Mouse (Mus musculus) midbrain, postnatal 0 days (tissue): ENCODE data around the gene Gm42791. TPM values are rescaled to one million over a fixed set of nuclear protein-coding genes. Genes with fewer than 3 reads are reported as not detected.

Experiments used
- ATAC-seq: fragments of 200-750 bp; cut with Nextera tagmentation; 2 replicates; pipeline ENCODE4 v1.8.0; 2017; ENCODE audit warnings: moderate number of reproducible peaks, mild to moderate bottlenecking, moderate TSS enrichment, moderate library complexity; ENCODE audit not compliant: low FRiP score
- DNase-seq: peaks from one replicate; pipeline ENCODE4 v3.0.0-alpha.2; 2015; ENCODE audit warnings: low spot score
- H3K27ac ChIP-seq: fragments of 300-500 bp; sonication (generic); 2 replicates; pipeline ENCODE4 v1.5.1; 2014; ENCODE audit warnings: low read depth, mild to moderate bottlenecking, low read length, mixed read lengths
- H3K27me3 ChIP-seq: fragments of 300-500 bp; sonication (generic); 2 replicates; pipeline ENCODE4 v1.6.1; 2014; ENCODE audit warnings: low read length, control low read depth, mixed read lengths; ENCODE audit not compliant: insufficient read depth
- H3K36me3 ChIP-seq: fragments of 300-500 bp; sonication (generic); 2 replicates; pipeline ENCODE4 v1.6.1; 2014; ENCODE audit warnings: low read length, control low read depth, mixed read lengths; ENCODE audit not compliant: insufficient read depth
- H3K4me1 ChIP-seq: fragments of 300-500 bp; sonication (generic); 2 replicates; pipeline ENCODE4 v1.6.1; 2014; ENCODE audit warnings: mild to moderate bottlenecking, control low read depth, antibody characterized with exemption, low read length, mixed read lengths; ENCODE audit not compliant: insufficient read depth
- H3K4me2 ChIP-seq: fragments of 300-500 bp; sonication (generic); 2 replicates; pipeline ENCODE4 v1.6.1; 2014; ENCODE audit warnings: low read depth, mild to moderate bottlenecking, low read length, mixed read lengths; ENCODE audit not compliant: poor library complexity, severe bottlenecking
- H3K4me3 ChIP-seq: fragments of 300-500 bp; sonication (generic); 2 replicates; pipeline ENCODE4 v1.5.1; 2014; ENCODE audit warnings: low read depth, mild to moderate bottlenecking, low read length, moderate library complexity
- H3K9ac ChIP-seq: fragments of 300-500 bp; sonication (generic); replicated peaks from 2 replicates; pipeline ENCODE4 v1.6.1; 2014; ENCODE audit warnings: mild to moderate bottlenecking, low read length, moderate library complexity, mixed read lengths; ENCODE audit not compliant: poor library complexity, severe bottlenecking
- H3K9me3 ChIP-seq: fragments of 300-500 bp; sonication (generic); 2 replicates; pipeline ENCODE4 v1.6.1; 2016; ENCODE audit warnings: low read length, control low read depth
- CTCF ChIP-seq: IDR thresholded peaks from 2 replicates; pipeline ENCODE4 v1.5.1; 2016; ENCODE audit warnings: antibody characterized with exemption, mild to moderate bottlenecking
- WGBS: fragments of 180-500 bp; shearing (Covaris S2); extraction: QIAGEN DNeasy Blood & Tissue Kit; methylation state at CpG from one replicate; pipeline ENCODE4 v1.1.7; 2014; 5-methylcytosine and 5-hydroxymethylcytosine counted together
- polyA plus RNA-seq: library from polyadenylated mRNA; unstranded; fragments of >200 nt; fragmentation: Nextera tagmentation; extraction: Ambion mirVana; gene quantifications from 2 replicates; pipeline ENCODE4 v1.2.1, GENCODE M21; 2015
- total RNA-seq: library from RNA; depleted of rRNA; stranded (reverse); fragments of >200 nt; gene quantifications from 2 replicates; pipeline ENCODE4 v1.2.3, GENCODE M21; 2014

The Gm42791 gene
- total and polyA plus RNA-seq, 2 experiments from 2014 or later = 3.1 TPM; not detected in 1

DNA sequence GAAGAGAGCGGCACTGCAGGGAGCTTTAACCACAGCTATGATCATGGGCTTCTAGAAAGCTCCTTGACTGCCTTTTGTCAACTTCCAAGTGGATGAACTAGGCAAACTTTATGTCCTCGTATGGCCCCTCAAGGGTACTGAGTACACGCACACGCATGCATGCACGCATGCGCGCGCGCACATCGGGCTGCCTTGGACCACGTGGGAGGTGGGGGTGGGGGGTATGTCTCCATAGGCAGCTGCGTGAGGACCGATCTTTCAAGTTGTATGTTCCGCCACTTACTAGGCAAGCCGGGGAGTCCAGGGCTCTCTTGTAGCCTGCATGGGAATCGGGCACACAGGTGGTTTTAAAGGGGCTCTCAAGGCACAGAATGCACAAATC lies 25.7 kb upstream of the Gm42791 start:
- no peaks in the 10 kb centered on the region for H3K27me3 ChIP-seq
- no peak overlapping the region for H3K27ac ChIP-seq
- WGBS = 74% methylated on average over 16 of the region's 16 CpGs
- H3K36me3 ChIP-seq = no peaks in the 10 kb centered on the region
- TF ChIP-seq CTCF = no peak
- ATAC-seq = no peak
- no peaks in the 10 kb centered on the region for H3K4me1 ChIP-seq
- no peaks in the 10 kb centered on the region for H3K9me3 ChIP-seq
- no peak overlapping the region for H3K9ac ChIP-seq
- DNase-seq = no peak
- H3K4me2 ChIP-seq = peak overlapping the region; percentile 15; the same call in 1 of the 2 replicates
- no peak overlapping the region for H3K4me3 ChIP-seq

DNA sequence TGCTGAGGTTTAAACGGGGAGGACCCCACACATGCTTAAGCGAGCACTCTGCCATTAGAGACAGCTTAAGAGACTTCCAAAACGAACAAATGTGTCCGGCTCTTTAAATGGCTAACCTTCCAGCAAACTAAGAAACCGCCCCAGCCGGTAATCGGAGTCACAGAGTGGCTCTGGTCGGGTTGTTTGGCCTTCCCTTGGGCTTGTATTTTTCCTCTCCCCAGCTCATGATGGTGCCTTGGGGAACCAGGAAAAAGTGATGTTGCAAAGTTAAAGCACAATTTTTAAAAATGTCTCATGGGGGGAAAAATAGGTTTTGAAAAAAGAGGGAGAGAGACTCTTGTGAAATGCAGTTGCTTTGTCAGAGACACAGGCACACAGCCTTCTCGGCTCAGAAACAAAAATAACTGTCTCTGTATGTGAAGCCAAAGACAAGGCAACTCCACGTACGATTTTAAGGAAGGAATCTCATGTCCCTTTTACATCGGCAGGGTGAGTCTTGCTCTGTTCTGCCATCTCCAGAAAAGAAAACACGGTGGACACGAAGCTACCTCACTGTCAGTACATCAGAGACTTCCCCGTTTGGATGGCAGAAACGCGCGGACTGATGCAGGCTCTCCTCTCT lies 25.2 kb upstream of the Gm42791 start:
- Histone ChIP-seq H3K9me3 (no peaks in the 10 kb centered on the region), H3K27ac (no peak overlapping the region), H3K4me1 (no peaks in the 10 kb centered on the region), H3K9ac (no peak overlapping the region), H3K4me3 (no peak overlapping the region), H3K27me3 (no peaks in the 10 kb centered on the region), H3K36me3 (no peaks in the 10 kb centered on the region), H3K4me2 (peak overlapping the region; percentile 15; the same call in 1 of the 2 replicates)
- 61% methylated on average over 18 of the region's 18 CpGs for WGBS
- ATAC-seq = no peak
- no peak for DNase-seq
- no peak for TF ChIP-seq CTCF

DNA sequence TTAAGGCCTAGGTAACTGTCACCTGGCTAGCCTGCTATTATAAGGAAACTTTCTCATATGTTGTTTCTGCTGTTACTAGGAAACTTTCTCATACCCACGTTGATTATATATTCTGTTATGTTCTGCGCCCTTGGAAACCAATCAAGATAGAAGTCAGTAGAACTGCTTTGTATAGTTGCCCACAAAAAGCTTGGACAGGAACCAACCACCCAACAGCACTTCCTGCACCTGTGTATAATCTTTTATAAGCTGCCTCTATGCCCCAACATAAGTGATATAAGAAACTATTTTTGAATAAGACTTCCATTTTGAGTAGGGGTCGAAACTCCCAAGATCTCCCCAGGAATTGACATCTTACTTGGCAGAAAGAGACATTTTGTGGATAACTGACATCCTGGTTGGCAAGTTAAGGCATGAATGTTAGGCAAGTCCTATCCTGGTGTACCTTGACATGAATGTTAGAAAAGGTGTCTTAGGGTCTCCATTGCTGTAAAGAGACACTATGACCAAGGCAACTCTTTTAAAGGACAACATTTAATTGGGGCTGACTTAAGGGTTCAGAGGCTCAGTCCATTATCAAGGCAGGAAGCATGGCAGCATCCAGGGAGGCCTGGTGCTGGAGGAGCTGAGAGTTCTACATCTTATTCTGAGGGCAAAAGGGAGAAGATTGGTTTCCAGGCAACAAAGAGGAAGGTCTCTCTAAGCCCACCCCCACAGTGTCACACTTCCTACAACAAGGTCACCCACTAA lies 22.9 kb upstream of the Gm42791 start:
- Histone ChIP-seq H3K4me1 (no peaks in the 10 kb centered on the region), H3K27me3 (no peaks in the 10 kb centered on the region), H3K4me3 (no peak overlapping the region), H3K27ac (no peak overlapping the region), H3K4me2 (no peak overlapping the region), H3K9ac (no peak overlapping the region), H3K36me3 (no peaks in the 10 kb centered on the region), H3K9me3 (no peaks in the 10 kb centered on the region)
- WGBS = 88% methylated on average over 3 of the region's 3 CpGs
- DNase-seq (no peak), ATAC-seq (no peak)
- no peak for TF ChIP-seq CTCF

DNA sequence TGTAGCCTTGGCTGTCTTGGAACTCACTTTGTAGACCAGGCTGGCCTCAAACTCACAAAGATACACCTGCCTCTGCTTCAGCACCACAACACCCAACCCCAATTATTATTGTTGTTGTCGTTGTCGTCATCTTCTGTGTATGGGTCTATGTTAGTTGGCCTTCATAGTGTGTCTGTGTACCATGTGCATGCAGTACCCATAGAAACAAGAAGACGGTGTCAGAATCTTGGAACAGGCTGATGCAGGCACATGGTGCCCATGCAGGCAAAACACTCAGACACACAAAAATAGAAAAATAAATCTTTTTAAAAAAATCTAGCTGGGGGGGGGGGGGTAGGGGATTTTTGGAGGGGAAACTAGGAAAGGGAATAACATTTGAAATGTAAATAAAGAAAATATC lies 22.2 kb upstream of the Gm42791 start:
- no peak for TF ChIP-seq CTCF
- Histone ChIP-seq H3K9ac (no peak overlapping the region), H3K9me3 (no peaks in the 10 kb centered on the region), H3K27ac (no peak overlapping the region), H3K36me3 (no peaks in the 10 kb centered on the region), H3K27me3 (no peaks in the 10 kb centered on the region), H3K4me2 (no peak overlapping the region), H3K4me1 (no peaks in the 10 kb centered on the region), H3K4me3 (no peak overlapping the region)
- 94% methylated on average over 3 of the region's 3 CpGs for WGBS
- ATAC-seq (no peak), DNase-seq (no peak)

DNA sequence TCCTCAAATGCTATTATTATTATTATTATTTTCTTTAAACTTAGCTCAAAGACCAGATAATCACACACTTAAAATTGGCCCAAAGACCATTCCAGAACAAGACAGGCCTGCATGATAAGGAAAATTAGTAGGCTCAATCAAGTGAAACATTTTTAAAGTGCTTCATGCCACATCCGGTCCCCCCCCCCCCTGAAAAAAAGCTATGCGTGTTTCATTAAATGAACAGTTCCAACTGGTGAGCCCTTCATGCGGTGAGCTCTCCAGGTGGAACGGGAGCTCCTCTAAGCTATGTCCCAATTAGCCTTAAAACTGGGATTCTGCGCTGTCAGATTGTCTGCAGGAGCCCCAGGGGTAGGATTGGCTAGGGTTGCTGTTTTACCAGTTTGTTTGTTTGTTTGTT lies 21.3 kb upstream of the Gm42791 start:
- Histone ChIP-seq H3K27me3 (no peaks in the 10 kb centered on the region), H3K9me3 (no peaks in the 10 kb centered on the region), H3K4me1 (no peaks in the 10 kb centered on the region), H3K4me3 (no peak overlapping the region), H3K9ac (no peak overlapping the region), H3K36me3 (no peaks in the 10 kb centered on the region), H3K4me2 (peak overlapping the region; percentile 67; the same call in 1 of the 2 replicates), H3K27ac (no peak overlapping the region)
- no peak for TF ChIP-seq CTCF
- WGBS = 66% methylated on average over 5 of the region's 5 CpGs
- no peak for ATAC-seq
- no peak for DNase-seq
